Mouse (Mus musculus): ENCODE measurements at regions not wholly inside any gene's neighbourhood (a gene's known extent, or its start where the extent isn't known, plus 50 kb on each side); places are given as distances from the start of the nearest gene placed in this dataset.

- no peak for DNase-seq (ENCODE audit: low spot score)
Observed at GRCm38 (mm10) chr12:118549071-118549470, 247.8 kb upstream of the Sp4 start.

GRCm38 (mm10) chr12:118540336-118540735 lies 239.1 kb upstream of the Sp4 start:
- no peak for DNase-seq (ENCODE audit: low spot score)

DNA sequence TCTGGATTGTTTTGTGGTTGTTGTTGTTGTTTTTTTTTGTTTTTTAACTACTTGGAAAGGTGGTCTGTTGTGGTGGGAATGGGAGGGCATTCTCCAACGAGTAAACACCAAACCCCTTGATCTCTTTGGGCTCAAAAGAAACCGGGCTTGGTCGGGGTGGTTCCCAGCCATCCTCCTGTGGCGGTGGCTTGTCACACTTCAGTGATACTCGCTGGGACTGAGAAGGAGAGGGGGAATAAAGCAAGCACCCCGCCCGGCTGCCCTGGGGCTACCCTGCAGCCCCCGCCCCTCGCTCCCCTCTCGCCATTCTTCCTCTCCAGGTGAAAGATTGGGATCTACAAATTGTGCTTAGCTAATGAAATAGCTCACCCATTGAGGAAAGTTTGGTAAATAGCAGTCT lies 229.3 kb upstream of the Sp4 start:
- DNase-seq (ENCODE audit: low spot score): no peak

GRCm38 (mm10) chr12:118529428-118530361 lies 228.5 kb upstream of the Sp4 start:
- DNase-seq (ENCODE audit: low spot score): no peak

DNA sequence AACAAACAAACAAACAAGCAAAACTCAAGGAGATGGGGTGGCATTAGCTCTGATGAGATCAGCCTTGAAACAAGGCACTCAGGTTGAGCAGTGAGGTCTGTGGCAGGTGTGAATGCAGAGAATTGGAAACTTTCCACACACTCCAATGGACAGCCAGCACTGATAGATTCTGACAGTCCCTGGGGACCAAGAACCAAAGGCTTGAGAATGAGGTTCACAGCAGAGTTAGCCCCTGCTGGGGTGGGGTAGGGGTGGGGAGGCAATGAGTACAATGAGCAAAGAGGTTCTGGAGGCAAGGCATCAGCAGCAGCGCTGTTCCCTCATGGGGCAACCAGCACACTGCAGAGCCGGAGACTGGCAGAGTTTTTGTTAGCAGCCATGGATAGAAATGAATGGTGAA lies 220.5 kb upstream of the Sp4 start:
- no peak for DNase-seq (ENCODE audit: low spot score)

GRCm38 (mm10) chr12:118521329-118521728 lies 220.1 kb upstream of the Sp4 start:
- DNase-seq (ENCODE audit: low spot score): no peak

DNA sequence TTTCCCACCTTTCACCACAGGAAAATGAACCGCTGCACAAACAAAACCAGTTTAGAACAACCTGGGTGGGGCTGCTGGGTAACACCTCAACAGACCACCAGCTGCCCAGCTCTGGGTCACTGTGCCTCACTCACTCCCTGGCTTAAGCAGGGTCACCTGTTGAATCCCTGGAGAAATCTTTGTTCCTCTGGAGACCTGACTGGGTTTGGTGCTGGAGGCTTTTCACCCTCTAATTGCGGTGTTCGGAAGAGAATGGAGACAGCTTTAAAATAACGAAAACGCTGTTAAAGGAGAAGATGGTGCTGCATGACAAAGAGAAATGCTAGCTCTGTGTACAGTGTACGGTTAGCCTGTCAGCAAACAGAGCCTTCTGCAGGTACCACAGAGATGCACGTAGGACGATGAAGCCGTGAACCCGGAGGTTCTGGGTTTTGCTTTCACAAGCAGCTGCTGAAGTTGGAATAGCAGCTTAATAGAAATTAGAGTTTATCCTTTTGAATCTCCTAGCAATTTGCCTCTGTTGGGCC lies 218.6 kb upstream of the Sp4 start:
- DNase-seq (ENCODE audit: low spot score): no peak

DNA sequence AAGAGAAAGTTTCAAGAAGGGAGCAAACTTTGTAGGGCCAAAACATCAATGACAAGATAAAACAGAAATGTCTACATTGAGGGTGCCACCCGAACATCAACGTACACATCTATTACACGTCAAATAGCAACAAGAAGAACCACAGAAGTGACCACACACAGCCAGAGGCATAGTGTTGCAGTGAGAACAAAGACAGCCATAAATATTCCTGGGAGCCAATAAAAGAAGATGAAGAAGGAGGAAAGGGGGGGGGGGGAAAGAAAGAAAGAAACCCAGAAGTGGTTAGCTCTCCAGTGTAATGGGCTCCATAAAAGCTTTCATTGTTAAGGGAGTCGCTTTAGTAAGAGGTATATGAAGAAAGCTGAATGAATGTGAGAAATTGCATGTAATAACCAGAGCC lies 209.7 kb upstream of the Sp4 start:
- DNase-seq (ENCODE audit: low spot score): no peak

GRCm38 (mm10) chr12:118508972-118509917 lies 208.0 kb upstream of the Sp4 start:
- no peak for DNase-seq (ENCODE audit: low spot score)

DNA sequence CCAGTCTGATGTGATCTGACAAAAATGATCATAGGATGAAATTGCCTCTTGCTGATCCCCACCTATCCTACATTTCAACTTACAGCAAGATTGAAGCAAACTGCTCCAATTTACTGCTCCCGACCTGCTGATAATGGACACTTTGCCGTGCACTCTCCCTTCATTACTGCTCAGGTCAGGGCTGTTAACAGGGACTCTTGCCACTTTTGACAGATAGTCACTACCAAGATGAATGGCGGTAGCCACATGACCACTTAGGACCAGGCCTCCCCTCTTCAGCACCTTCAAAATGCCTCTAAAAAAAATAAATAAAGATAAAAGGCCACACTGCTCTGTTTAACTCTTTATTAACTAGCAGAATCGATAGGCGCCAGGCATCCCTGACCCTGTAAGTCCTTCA lies 199.2 kb upstream of the Sp4 start:
- DNase-seq (ENCODE audit: low spot score): no peak

DNA sequence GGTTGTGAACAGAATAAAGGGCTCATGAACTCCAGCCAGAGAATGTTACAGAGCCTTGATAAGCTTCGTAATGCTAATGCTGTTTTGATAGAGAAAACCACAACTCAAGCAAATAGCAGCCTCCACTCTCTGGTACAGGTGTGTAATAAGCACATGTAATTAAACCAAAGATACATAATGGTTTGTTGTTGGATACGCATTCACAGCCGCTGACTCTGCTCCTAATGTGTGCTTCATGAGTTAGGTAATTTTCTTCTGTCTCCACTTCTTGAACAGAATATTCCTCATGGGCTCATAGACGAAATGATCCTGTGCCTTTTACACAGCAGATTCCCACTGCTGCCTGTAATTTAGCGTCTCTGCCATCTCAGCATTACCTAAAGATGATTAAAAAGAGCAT lies 186.8 kb upstream of the Sp4 start:
- DNase-seq (ENCODE audit: low spot score): no peak

DNA sequence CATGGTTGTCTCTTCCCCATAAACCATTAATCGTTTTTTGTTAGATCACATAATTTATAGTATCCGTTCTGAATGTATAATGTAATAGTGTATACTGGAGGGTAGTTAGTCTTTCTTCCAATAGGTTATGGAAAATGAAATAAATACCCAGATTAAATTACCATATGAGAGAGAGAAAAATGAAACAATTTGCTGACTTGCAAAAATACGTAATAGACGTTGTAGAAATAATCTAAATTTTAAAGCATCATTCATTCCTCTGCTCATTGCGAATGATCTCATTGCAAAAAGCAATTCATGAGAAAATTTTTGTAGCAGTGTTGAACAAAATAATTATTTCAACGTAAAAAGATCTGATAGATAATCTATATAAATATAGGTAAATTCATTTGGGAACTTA lies 185.2 kb upstream of the Sp4 start:
- DNase-seq (ENCODE audit: low spot score): no peak

- no peak for DNase-seq (ENCODE audit: low spot score)
Observed at GRCm38 (mm10) chr12:118481347-118481746, 180.1 kb upstream of the Sp4 start.

DNA sequence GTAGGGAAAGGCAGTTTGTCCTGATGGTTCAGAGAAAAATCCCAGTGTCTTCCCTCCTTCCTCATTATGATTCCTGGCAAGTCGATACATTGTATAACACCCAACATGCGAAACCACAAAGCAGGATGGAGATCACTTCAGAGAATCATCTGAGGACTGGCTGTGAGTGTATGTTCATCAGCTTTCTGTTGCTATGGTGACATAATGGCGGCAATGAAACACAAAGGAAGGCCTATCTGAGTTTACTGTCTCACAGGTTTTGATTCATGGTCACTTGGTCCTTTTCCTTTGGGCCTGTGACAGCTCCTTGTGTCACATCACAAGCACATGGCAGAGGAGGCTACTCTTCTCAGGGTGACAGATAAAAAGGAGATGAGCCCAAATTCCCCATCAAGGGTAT lies 173.5 kb upstream of the Sp4 start:
- no peak for DNase-seq (ENCODE audit: low spot score)

DNA sequence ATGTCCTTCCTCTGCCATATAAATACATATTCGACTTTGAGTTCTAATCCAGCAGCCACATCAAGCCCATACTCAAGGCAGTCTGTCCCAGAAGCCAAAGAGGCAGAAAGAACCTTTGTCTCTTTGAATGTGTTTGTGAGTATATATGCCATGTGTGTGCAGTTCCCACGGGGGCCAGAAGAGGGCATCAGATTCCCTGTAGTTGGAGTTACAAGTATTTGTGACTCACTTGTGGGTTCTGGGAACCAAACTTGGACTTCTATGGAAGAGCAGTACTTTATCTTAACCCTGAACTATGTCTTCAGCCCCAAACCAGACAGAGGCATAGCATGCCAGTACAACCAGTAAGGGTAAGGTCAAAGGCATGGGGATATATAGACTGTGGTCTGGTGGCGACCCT lies 165.6 kb upstream of the Sp4 start:
- no peak for DNase-seq (ENCODE audit: low spot score)

- peak; percentile 59 for DNase-seq (ENCODE audit: low spot score)
Observed at GRCm38 (mm10) chr12:118457493-118458408, 156.5 kb upstream of the Sp4 start.

DNA sequence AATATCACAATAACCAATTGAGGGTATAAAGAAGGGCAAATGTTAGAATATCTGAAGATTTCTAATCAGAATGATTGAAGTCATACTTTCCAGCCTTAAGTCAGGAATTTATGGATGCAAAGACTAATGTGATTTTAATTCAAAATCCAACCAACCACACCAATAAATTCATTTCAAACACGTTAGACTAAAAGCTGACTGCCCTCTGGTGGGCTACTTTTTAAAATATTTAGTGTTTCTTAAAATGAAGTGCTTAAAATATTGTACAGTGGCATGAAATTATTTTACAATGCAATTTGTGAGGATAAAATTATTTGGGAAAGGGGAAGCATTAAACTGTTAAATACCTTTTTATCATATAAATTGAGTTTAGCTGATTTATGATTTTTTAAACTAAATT lies 154.4 kb upstream of the Sp4 start:
- no peak for DNase-seq (ENCODE audit: low spot score)

DNA sequence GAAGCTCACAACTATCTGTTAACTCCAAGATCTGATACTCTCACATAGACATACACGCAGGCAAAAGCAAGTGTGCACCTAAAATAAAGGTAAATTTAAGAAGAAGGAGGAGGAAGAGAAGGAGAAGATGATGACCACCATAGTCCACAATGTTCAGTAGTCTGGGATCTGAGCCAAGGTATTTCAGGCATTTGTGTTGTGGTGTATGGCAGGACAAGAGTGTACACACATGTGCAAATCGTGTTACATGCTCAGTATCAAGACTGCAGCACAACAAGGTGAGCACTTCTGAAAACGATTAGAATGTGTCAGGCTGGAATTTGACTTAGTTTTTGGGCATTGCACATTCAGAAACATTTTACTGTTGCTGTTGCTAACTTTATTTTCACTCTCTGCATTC lies 138.4 kb upstream of the Sp4 start:
- no peak for DNase-seq (ENCODE audit: low spot score)

GRCm38 (mm10) chr12:118438882-118439281 lies 137.6 kb upstream of the Sp4 start:
- DNase-seq (ENCODE audit: low spot score): no peak

- DNase-seq (ENCODE audit: low spot score): no peak
Observed at GRCm38 (mm10) chr12:118432703-118433102, 131.5 kb upstream of the Sp4 start.

- DNase-seq (ENCODE audit: low spot score): no peak
Observed at GRCm38 (mm10) chr12:118428384-118428783, 127.1 kb upstream of the Sp4 start.

- no peak for DNase-seq (ENCODE audit: low spot score)
Observed at GRCm38 (mm10) chr12:118415956-118416355, 114.7 kb upstream of the Sp4 start.
